Mouse (Mus musculus) heart, postnatal 4 days (tissue): ENCODE data around the gene Pkn3. TPM values are rescaled to one million over a fixed set of nuclear protein-coding genes. Genes with fewer than 3 reads are reported as not detected.

Experiments
- total RNA-seq, 2 experiments: library from RNA; stranded (reverse); gene quantifications; 2 replicates each; pipeline ENCODE4 v1.2.3; 2021

Pkn3 gene
- total RNA-seq, 2 experiments from 2014 or later: 15.3 to 17.9 TPM

Other genes starting within 250 kb of the Pkn3 start
- 10 to 100 TPM; 13.4 to 13.9 TPM for gene Cercam, start 208.5 kb upstream of the Pkn3 start, total RNA-seq
- gene Odf2, start 188.5 kb upstream of the Pkn3 start, total RNA-seq: 10 to 100 TPM; 44.8 to 52.4 TPM
- gene Gle1, start 142.3 kb upstream of the Pkn3 start, total RNA-seq: 10 to 100 TPM; 25.9 to 26.8 TPM
- 100 to 1,000 TPM; 370 to 371 TPM for gene Sptan1, start 112.1 kb upstream of the Pkn3 start, total RNA-seq
- 10 to 100 TPM; 15.2 to 15.8 TPM for gene Wdr34, start 28.8 kb upstream of the Pkn3 start, total RNA-seq
- 100 to 1,000 TPM; 174 to 185 TPM for gene Set, start 20.3 kb upstream of the Pkn3 start, total RNA-seq
- 10 to 100 TPM in 1 of 2 experiments, 1 to 10 TPM in 1; 7.8 to 10.6 TPM for gene Zdhhc12, start 16.0 kb downstream of the Pkn3 start, total RNA-seq
- 10 to 100 TPM; 24.3 to 24.9 TPM for gene Zer1, start 46.9 kb downstream of the Pkn3 start, total RNA-seq
- gene Tbc1d13, start 56.1 kb downstream of the Pkn3 start, total RNA-seq: 10 to 100 TPM; 23.9 to 27.4 TPM
- 10 to 100 TPM; 44.4 to 48.9 TPM for gene Endog, start 93.8 kb downstream of the Pkn3 start, total RNA-seq
- gene Spout1, start 100.8 kb downstream of the Pkn3 start, total RNA-seq: 10 to 100 TPM in 1 of 2 experiments, 1 to 10 TPM in 1; 8.4 to 10.7 TPM
- gene Kyat1, start 128.2 kb downstream of the Pkn3 start, total RNA-seq: 10 to 100 TPM; 33.3 to 35.3 TPM
- 10 to 100 TPM; 56.3 to 59.2 TPM for gene Lrrc8a, start 160.0 kb downstream of the Pkn3 start, total RNA-seq
- 1 to 10 TPM in 1 of 2 experiments, under 1 TPM in 1; 0.88 to 1.5 TPM for gene Gm28035, start 162.9 kb downstream of the Pkn3 start, total RNA-seq
- gene Phyhd1, start 188.5 kb downstream of the Pkn3 start, total RNA-seq: 10 to 100 TPM; 20.6 to 26.0 TPM
- gene Gm28038, start 203.4 kb downstream of the Pkn3 start, total RNA-seq: 1 to 10 TPM in 1 of 2 experiments, not detected in 1; 4.6 TPM
- gene Dolk, start 208.7 kb downstream of the Pkn3 start, total RNA-seq: 10 to 100 TPM; 23.6 to 23.7 TPM
- 10 to 100 TPM; 28.0 to 34.5 TPM for gene Nup188, start 208.7 kb downstream of the Pkn3 start, total RNA-seq